Mouse (Mus musculus) liver, postnatal 0 days (tissue): Measurements from ENCODE around the gene Yipf2.

Experiments used
- CTCF ChIP-seq: sonication (generic); IDR thresholded peaks from 2 replicates; pipeline ENCODE4 v1.5.1; 2016; ENCODE audit warnings: antibody characterized with exemption, low read depth
- EP300 ChIP-seq: IDR thresholded peaks from 2 replicates; pipeline ENCODE4 v1.6.1; 2016; ENCODE audit warnings: antibody characterized with exemption, low read depth, mild to moderate bottlenecking

DNA sequence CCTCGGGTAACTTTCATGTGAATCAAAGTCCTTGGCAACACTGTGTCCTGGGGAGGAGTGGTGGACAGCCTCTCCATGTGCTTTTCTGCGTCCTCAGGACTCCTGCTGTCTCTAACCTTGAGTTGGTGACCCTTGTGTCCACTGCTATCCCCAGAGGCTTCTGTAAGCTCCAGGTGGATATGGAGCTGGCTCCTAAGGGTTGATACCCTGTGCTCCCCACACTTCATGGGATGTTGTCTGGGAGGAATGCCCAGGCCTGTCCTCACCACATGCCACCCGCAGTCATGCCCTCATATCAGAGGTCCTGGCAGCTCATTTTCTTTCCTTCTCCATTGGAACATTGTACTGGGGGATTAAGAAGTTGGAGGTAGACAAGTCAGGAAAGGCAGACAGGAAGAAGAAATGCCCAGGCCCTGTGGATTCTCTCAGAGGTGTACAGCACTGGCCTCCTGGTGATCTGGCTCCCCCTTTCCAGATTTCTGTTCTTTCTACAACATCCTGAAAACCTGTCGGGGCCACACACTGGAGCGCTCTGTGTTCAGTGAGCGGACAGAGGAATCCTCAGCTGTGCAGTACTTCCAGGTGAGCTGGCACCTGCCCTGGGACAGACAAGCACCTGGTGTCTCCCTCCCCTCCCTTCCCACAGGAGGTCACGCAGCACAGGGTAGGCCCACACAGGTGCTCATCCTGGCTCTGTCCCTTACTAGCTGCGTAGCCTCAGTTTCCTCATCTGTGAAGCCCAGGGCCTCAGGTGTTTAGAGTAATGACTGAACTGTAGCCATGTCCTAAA is 18.4 kb downstream of the Yipf2 start:
- TF ChIP-seq EP300 (no peak), CTCF (no peak)
